ENCODE assay signal across 8 mouse cellular contexts in the genomic region with DNA sequence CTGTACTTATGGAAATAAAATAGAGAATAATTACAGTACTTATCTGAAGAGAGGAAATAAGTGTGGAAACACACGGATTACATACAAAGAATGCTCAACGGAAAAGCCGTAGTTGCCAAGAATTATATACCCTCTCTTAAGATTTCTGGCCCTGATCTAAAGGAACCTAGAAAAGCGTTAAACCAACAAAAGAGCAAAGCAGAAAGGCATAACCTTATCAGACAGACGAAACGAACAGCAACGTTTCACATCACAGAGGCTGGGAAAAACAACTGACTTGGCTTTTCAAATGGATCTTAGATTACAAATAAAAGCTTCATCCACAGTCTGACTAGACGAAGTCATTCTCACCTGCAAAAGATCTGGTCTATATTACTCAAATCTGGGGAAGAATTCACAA. TPM values are rescaled to one million over a fixed set of nuclear protein-coding genes. Genes with fewer than 3 reads are reported as not detected.
A peak's percentile ranks its signal among the peaks of the same experiment; 100 is the strongest.
DNase-seq lines count a peak whose midpoint lies in the region; ATAC-seq and TF ChIP-seq lines count a peak whose summit lies in the region.

No protein-coding gene starts in this region.

- WGBS in embryonic facial prominence, embryonic 11.5 days = 12% methylated on average over 8 of the region's 8 CpGs
- 2% methylated on average over 8 of the region's 8 CpGs for WGBS in intestine, embryonic 15.5 days

- peak overlapping the region; percentile 97 for H3K9ac ChIP-seq in embryonic facial prominence, embryonic 11.5 days (replicated peaks; ENCODE audit: low read length)
- peak overlapping the region; percentile 93 for H3K9ac ChIP-seq in intestine, embryonic 15.5 days

- peaks cover 57% of the 10 kb centered on the region for H3K79me2 ChIP-seq in myocyte (ENCODE audit: control insufficient read depth, insufficient read depth)

- TF ChIP-seq POLR2A in myocyte (IDR thresholded peaks at IDR 0.05; ENCODE audit: insufficient read length, low read depth) = no peak

- H3K9me3 ChIP-seq in embryonic facial prominence, embryonic 11.5 days (replicated peaks; ENCODE audit: control insufficient read depth, low read length) = no peaks in the 10 kb centered on the region
- no peaks in the 10 kb centered on the region for H3K9me3 ChIP-seq in intestine, embryonic 15.5 days

- TF ChIP-seq CTCF in left cerebral cortex, adult 2 months (IDR thresholded peaks at IDR 0.05) = no peak

- H3K4me3 ChIP-seq in left cerebral cortex, adult 2 months = peak overlapping the region; percentile 58
- H3K4me3 ChIP-seq in embryonic facial prominence, embryonic 11.5 days (ENCODE audit: low read depth, low read length) = peak overlapping the region; percentile 90
- peak overlapping the region; percentile 93 for H3K4me3 ChIP-seq in intestine, embryonic 15.5 days (replicated peaks)
- H3K4me3 ChIP-seq in myocyte = peak overlapping the region; percentile 56

- H3ac ChIP-seq in myocyte (ENCODE audit: control insufficient read depth, insufficient read length) = peak overlapping the region; percentile 82

- peak overlapping the region; percentile 94 for H3K27ac ChIP-seq in left cerebral cortex, adult 2 months
- H3K27ac ChIP-seq in embryonic facial prominence, embryonic 11.5 days (replicated peaks; ENCODE audit: low read depth, low read length) = peak overlapping the region; percentile 100; the same call in 1 of the 2 replicates
- H3K27ac ChIP-seq in intestine, embryonic 15.5 days = 0 out of 2 replicates have a peak overlapping the region, but pooled peaks have one; percentile 100

- no peak for DNase-seq in left cerebral cortex, adult 2 months (ENCODE audit: extremely low spot score in 1 of 2, low spot score in 2 of 2)
- DNase-seq in left cerebral cortex, postnatal 10 days (ENCODE audit: extremely low spot score in 1 of 2, low spot score in 2 of 2) = no peak
- no peak for DNase-seq in embryonic facial prominence, embryonic 11.5 days (ENCODE audit: low spot score)
- DNase-seq in retina, postnatal 1 day = no peak
- no peak for DNase-seq in layer of hippocampus, postnatal 25 days (ENCODE audit: extremely low spot score in 1 of 2, low spot score in 1 of 2)
- no peak for DNase-seq in left cerebral cortex, postnatal 36 days (ENCODE audit: low spot score in 2 of 2)

- no peaks in the 10 kb centered on the region for H3K27me3 ChIP-seq in embryonic facial prominence, embryonic 11.5 days (ENCODE audit: control insufficient read depth, insufficient read depth, low read length)
- no peaks in the 10 kb centered on the region for H3K27me3 ChIP-seq in intestine, embryonic 15.5 days (replicated peaks)
- H3K27me3 ChIP-seq in myocyte (ENCODE audit: control insufficient read depth, insufficient read depth, insufficient read length) = no peaks in the 10 kb centered on the region

- no peaks in the 10 kb centered on the region for H3K36me3 ChIP-seq in embryonic facial prominence, embryonic 11.5 days (replicated peaks; ENCODE audit: control insufficient read depth, insufficient read depth, low read depth, low read length)
- no peaks in the 10 kb centered on the region for H3K36me3 ChIP-seq in intestine, embryonic 15.5 days
- H3K36me3 ChIP-seq in myocyte (ENCODE audit: control insufficient read depth, insufficient read depth) = no peaks in the 10 kb centered on the region

- intact Hi-C loops in left cerebral cortex, adult 2 months (cut with DNase I) = loop anchor here (5.0 kb wide), 3 partner anchors 126 to 896 kb away; partner anchors contain the start of genes Nt5c3, Ppm1k, Pyurf and Vmn1r4
- intact Hi-C loops in left cerebral cortex, postnatal 10 days (cut with DNase I) = no loop called here
- intact Hi-C loops in left cerebral cortex, postnatal 36 days (cut with DNase I) = loop anchor here (5.0 kb wide), 1 partner anchor 126 kb away; the partner anchor contains the start of genes Nt5c3 and Vmn1r4

- no peak for ATAC-seq in embryonic facial prominence, embryonic 11.5 days (replicated peaks; ENCODE audit: insufficient number of reproducible peaks, low FRiP score, low TSS enrichment, low read depth)
- ATAC-seq in intestine, embryonic 15.5 days = no peak

- H3K4me2 ChIP-seq in embryonic facial prominence, embryonic 11.5 days (ENCODE audit: low read depth, low read length) = peak overlapping the region; percentile 53
- peak overlapping the region; percentile 75 for H3K4me2 ChIP-seq in intestine, embryonic 15.5 days (replicated peaks)
- H3K4me2 ChIP-seq in myocyte (ENCODE audit: low read depth) = peak overlapping the region; percentile 70

- peaks cover 6% of the 10 kb centered on the region; the same call in 1 of the 2 replicates for H3K4me1 ChIP-seq in embryonic facial prominence, embryonic 11.5 days (ENCODE audit: control insufficient read depth, insufficient read depth, low read length)
- H3K4me1 ChIP-seq in intestine, embryonic 15.5 days (replicated peaks) = peaks cover 12% of the 10 kb centered on the region

TF ChIP-seq in myocyte, 11 proteins besides CTCF, POLR2A, EP300 and RAD21:
- TF ChIP-seq TCF12 (IDR thresholded peaks at IDR 0.05; ENCODE audit: insufficient read depth, poor library complexity, severe bottlenecking) (no peak), POLR2AphosphoS2 (IDR thresholded peaks at IDR 0.05; ENCODE audit: insufficient read length, low read depth) (no peak), MAX (IDR thresholded peaks at IDR 0.05; ENCODE audit: low read depth) (no peak), TCF3 (IDR thresholded peaks at IDR 0.05; ENCODE audit: insufficient read length, low read depth) (no peak), REST (IDR thresholded peaks at IDR 0.05; ENCODE audit: insufficient read depth, insufficient read length) (no peak), SRF (IDR thresholded peaks at IDR 0.05; ENCODE audit: control insufficient read depth, insufficient read length, low read depth) (no peak), CEBPB (IDR thresholded peaks at IDR 0.05; ENCODE audit: insufficient read depth, poor library complexity, severe bottlenecking) (no peak), E2F4 (IDR thresholded peaks at IDR 0.05; ENCODE audit: insufficient read depth) (no peak), MYOD1 (IDR thresholded peaks at IDR 0.05; ENCODE audit: control insufficient read depth in 1 of 3, insufficient read length in 2 of 3, low read depth in 2 of 3) (no peak), MYOG (IDR thresholded peaks at IDR 0.05; ENCODE audit: control insufficient read depth in 1 of 3, insufficient read depth in 1 of 3, insufficient read length in 2 of 3, low read depth in 2 of 3) (no peak), USF1 (IDR thresholded peaks at IDR 0.05; ENCODE audit: low read depth) (no peak)

RNA-seq across cellular contexts. Expression of gene Kbtbd2, which starts 1.4 kb away (rescaled TPM):
- 10 to 100 TPM; 58.1 to 66.1 TPM for total RNA-seq in left cerebral cortex, adult 2 months (2021)
- 10 to 100 TPM; 42.2 to 44.8 TPM for total RNA-seq in left cerebral cortex, postnatal 10 days (2021)
- polyA plus RNA-seq in embryonic facial prominence, embryonic 11.5 days (2014; fragmentation: Nextera tagmentation; extraction: Ambion mirVana) = 33.6 and 35.0 TPM in 2 replicates
- polyA plus RNA-seq in intestine, embryonic 15.5 days (2015; fragmentation: Nextera tagmentation; extraction: Ambion mirVana) = 20.9 and 23.5 TPM in 2 replicates
- 11.6 TPM for polyA plus RNA-seq in myocyte (2012; fragmentation: generic; extraction: Trizol)
- 10 to 100 TPM; 49.0 to 53.0 TPM for total RNA-seq in layer of hippocampus, postnatal 25 days (2021)
- 10 to 100 TPM; 54.7 to 58.6 TPM for total RNA-seq in left cerebral cortex, postnatal 36 days (2021)

RNA-seq across cellular contexts. Expression of gene Fkbp9, which starts 35.6 kb away (rescaled TPM):
- total RNA-seq in left cerebral cortex, adult 2 months (2021) = 10 to 100 TPM; 25.9 to 26.6 TPM
- 10 to 100 TPM; 29.5 to 30.6 TPM for total RNA-seq in left cerebral cortex, postnatal 10 days (2021)
- polyA plus RNA-seq in embryonic facial prominence, embryonic 11.5 days (2014; fragmentation: Nextera tagmentation; extraction: Ambion mirVana) = 82.1 and 86.9 TPM in 2 replicates
- 106 and 109 TPM in 2 replicates for polyA plus RNA-seq in intestine, embryonic 15.5 days (2015; fragmentation: Nextera tagmentation; extraction: Ambion mirVana)
- 91.6 TPM for polyA plus RNA-seq in myocyte (2012; fragmentation: generic; extraction: Trizol)
- total RNA-seq in layer of hippocampus, postnatal 25 days (2021) = 10 to 100 TPM; 26.6 to 29.5 TPM
- total RNA-seq in left cerebral cortex, postnatal 36 days (2021) = 10 to 100 TPM; 26.7 to 29.0 TPM
